Mouse (Mus musculus) ES-E14 (cell line): ENCODE results near the gene Csrp3. TPM values are rescaled to one million over a fixed set of nuclear protein-coding genes. Genes with fewer than 3 reads are reported as not detected.

Experiments
- DNase-seq: peaks from one replicate; pipeline ENCODE4 v3.0.0-alpha.2; 2013; ENCODE audit warnings: low read depth, low spot score
- H3K27ac ChIP-seq: 2 replicates; pipeline ENCODE4 v1.5.1; 2012; ENCODE audit warnings: low read depth, mild to moderate bottlenecking, low read length, moderate library complexity, mixed read lengths; ENCODE audit not compliant: poor library complexity, insufficient read depth, severe bottlenecking
- H3K36me3 ChIP-seq: 2 replicates; pipeline ENCODE4 v1.6.1; 2012; ENCODE audit warnings: mild to moderate bottlenecking, low read length, moderate library complexity, mixed read lengths; ENCODE audit not compliant: control insufficient read depth, poor library complexity, insufficient read depth, severe bottlenecking
- H3K4me1 ChIP-seq, 2 experiments: fragments of 150-350 bp in 1 of 2; sonication (generic) in 1 of 2; 2 replicates each; pipeline ENCODE4 v1.6.1; 2012; ENCODE audit warnings: low read length in 2 of 2, mild to moderate bottlenecking in 1 of 2, mixed read lengths in 1 of 2; ENCODE audit not compliant: control insufficient read depth in 2 of 2, insufficient read depth in 2 of 2, poor library complexity in 1 of 2
- H3K4me3 ChIP-seq, 2 experiments: fragments of 150-350 bp in 1 of 2; sonication (generic) in 1 of 2; 2 replicates each; pipeline ENCODE4 v1.5.1; 2012; ENCODE audit warnings: low read length in 2 of 2, low read depth in 1 of 2, mild to moderate bottlenecking in 1 of 2, mixed read lengths in 1 of 2; ENCODE audit not compliant: insufficient read depth in 1 of 2, poor library complexity in 1 of 2, severe bottlenecking in 1 of 2
- H3K9ac ChIP-seq: 2 replicates; pipeline ENCODE4 v1.6.1; 2012; ENCODE audit warnings: low read depth, mild to moderate bottlenecking, low read length, mixed read lengths; ENCODE audit not compliant: poor library complexity, insufficient read depth, severe bottlenecking
- H3K9me3 ChIP-seq: fragments of 150-350 bp; sonication (generic); 2 replicates; pipeline ENCODE4 v1.6.1; 2012; ENCODE audit warnings: low read depth, mild to moderate bottlenecking, low read length; ENCODE audit not compliant: control insufficient read depth, insufficient read depth
- CHD2 ChIP-seq: IDR thresholded peaks from 2 replicates; pipeline ENCODE4 v1.6.1; 2014; ENCODE audit warnings: mild to moderate bottlenecking, low read depth, low read length, inconsistent platforms
- HCFC1 ChIP-seq: IDR thresholded peaks from 2 replicates; pipeline ENCODE4 v1.6.1; 2012; ENCODE audit warnings: low read length, inconsistent platforms, borderline replicate concordance; ENCODE audit not compliant: insufficient read depth
- MAFK ChIP-seq: IDR thresholded peaks from 2 replicates; pipeline ENCODE4 v1.6.1; 2014; ENCODE audit warnings: mild to moderate bottlenecking, low read depth, low read length, inconsistent platforms; ENCODE audit not compliant: insufficient read depth
- ZC3H11A ChIP-seq: IDR thresholded peaks from 2 replicates; pipeline ENCODE4 v1.6.1; 2012; ENCODE audit warnings: low read depth, mild to moderate bottlenecking, inconsistent platforms, low read length, borderline replicate concordance
- ZNF384 ChIP-seq: IDR thresholded peaks from 2 replicates; pipeline ENCODE4 v1.6.1; 2012; ENCODE audit warnings: low read depth, low read length, inconsistent platforms
- in situ Hi-C, 2 experiments: fragments of 600-800 bp; cut with MboI; formaldehyde crosslinking; loops; one replicate each; pipeline ENCODE4 v1.15.1; 2025; ENCODE audit warnings: low sequenced_read_pairs in 2 of 2, inconsistent platforms in 1 of 2; ENCODE audit not compliant: unreplicated experiment in 2 of 2
- total RNA-seq: library from RNA; depleted of rRNA; stranded (reverse); fragments of 300-350 nt; gene quantifications from 2 replicates; pipeline ENCODE4 v1.2.3, GENCODE M21; 2012

The Csrp3 gene
- total RNA-seq, 1 experiment, result 1.3 TPM

- in situ Hi-C loops, result loop anchor here in 1 of 2 experiments (10.0 kb wide), 1 partner anchor 64 kb away; no protein-coding TSS in a partner anchor
Observed at GRCm38 (mm10) chr7:48880591-48881481, 33.0 kb upstream of the Csrp3 start.

DNA sequence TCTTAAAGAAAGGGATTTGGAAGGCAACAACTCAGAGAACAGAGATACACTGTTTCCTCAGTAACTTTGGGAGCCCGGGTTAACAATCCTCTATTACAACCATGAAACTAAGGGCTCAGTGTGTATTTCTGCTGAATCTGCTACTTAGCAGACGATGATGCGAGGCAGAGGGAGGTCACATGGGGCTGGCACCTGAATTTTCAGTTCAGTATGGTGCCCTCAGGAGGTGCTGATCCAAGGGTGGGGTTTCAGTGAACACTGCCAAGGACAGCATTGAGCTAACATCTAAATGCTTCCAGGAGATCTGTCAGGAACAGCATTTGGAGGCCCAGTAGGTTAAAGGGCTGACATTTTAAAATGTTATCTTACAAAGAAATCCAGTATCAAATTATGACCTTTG, 31.7 kb upstream of the Csrp3 start:
- in situ Hi-C loops, result no loop called here
- H3K9ac ChIP-seq, result no peak overlapping the region
- DNase-seq, result no peak

More at GRCm38 (mm10) chr7:48880591-48881481, 33.0 kb upstream of the Csrp3 start:
- Histone ChIP-seq H3K36me3 (peaks cover 6% of the 10 kb centered on the region), H3K4me1 (0 out of 4 replicates have a peak, but pooled peaks cover 0 to 2% of the 10 kb centered on the region in 2 experiments), H3K9me3 (no peaks in the 10 kb centered on the region), H3K27ac (peak overlapping the region; percentile 52; the same call in 1 of the 2 replicates), H3K4me3 (peak overlapping the region; percentile 84 to 88), H3K9ac (peak overlapping the region; percentile 93)
- TF ChIP-seq HCFC1 (0 out of 2 replicates have a peak, but pooled peaks have one; percentile 20), ZC3H11A (no peak)
- DNase-seq, result peak; percentile 95

GRCm38 (mm10) chr7:48877786-48878390, 30.1 kb upstream of the Csrp3 start:
- Histone ChIP-seq H3K4me1 (0 out of 4 replicates have a peak, but pooled peaks cover 0 to 2% of the 10 kb centered on the region in 2 experiments), H3K9me3 (no peaks in the 10 kb centered on the region), H3K36me3 (peaks cover 26% of the 10 kb centered on the region), H3K27ac (no peak overlapping the region), H3K9ac (no peak overlapping the region), H3K4me3 (no peak overlapping the region)
- no peak for DNase-seq
- TF ChIP-seq ZC3H11A (no peak), MAFK (no peak), ZNF384 (no peak), CHD2 (no peak), HCFC1 (no peak)
- in situ Hi-C loops, result no loop called here

More for the DNA sequence above, 31.7 kb upstream of the Csrp3 start:
- H3K4me3 ChIP-seq, result no peak overlapping the region
- H3K4me1 ChIP-seq, result 0 out of 4 replicates have a peak, but pooled peaks cover 0 to 2% of the 10 kb centered on the region in 2 experiments
- H3K36me3 ChIP-seq, result peaks cover 18% of the 10 kb centered on the region
- no peaks in the 10 kb centered on the region for H3K9me3 ChIP-seq
- no peak overlapping the region for H3K27ac ChIP-seq
- TF ChIP-seq HCFC1 (no peak), ZNF384 (no peak), CHD2 (no peak), ZC3H11A (no peak), MAFK (no peak)

GRCm38 (mm10) chr7:48876526-48876925, 28.7 kb upstream of the Csrp3 start:
- DNase-seq, result peak; percentile 49
- no peaks in the 10 kb centered on the region for H3K9me3 ChIP-seq
- H3K27ac ChIP-seq, result no peak overlapping the region
- no peak for TF ChIP-seq ZNF384
- TF ChIP-seq ZC3H11A, result 0 out of 2 replicates have a peak, but pooled peaks have one; percentile 7
- TF ChIP-seq CHD2, result no peak
- peaks cover 35% of the 10 kb centered on the region for H3K36me3 ChIP-seq
- H3K4me3 ChIP-seq, result no peak overlapping the region
- H3K9ac ChIP-seq, result no peak overlapping the region
- H3K4me1 ChIP-seq, result 0 out of 4 replicates have a peak, but pooled peaks cover 0 to 2% of the 10 kb centered on the region in 2 experiments
- in situ Hi-C loops, result no loop called here
